Mouse (Mus musculus) c-Kit-positive CD71-negative TER-119-negative erythroid progenitor cells, embryonic 14.5 days (primary cell): Measurements from ENCODE around the gene Tyro3.
A peak's percentile ranks its signal among the peaks of the same experiment; 100 is the strongest.

Source experiments
- DNase-seq: peaks from one replicate; pipeline ENCODE4 v3.0.0-alpha.2; 2013; ENCODE audit warnings: low read depth

Tyro3 gene

DNA sequence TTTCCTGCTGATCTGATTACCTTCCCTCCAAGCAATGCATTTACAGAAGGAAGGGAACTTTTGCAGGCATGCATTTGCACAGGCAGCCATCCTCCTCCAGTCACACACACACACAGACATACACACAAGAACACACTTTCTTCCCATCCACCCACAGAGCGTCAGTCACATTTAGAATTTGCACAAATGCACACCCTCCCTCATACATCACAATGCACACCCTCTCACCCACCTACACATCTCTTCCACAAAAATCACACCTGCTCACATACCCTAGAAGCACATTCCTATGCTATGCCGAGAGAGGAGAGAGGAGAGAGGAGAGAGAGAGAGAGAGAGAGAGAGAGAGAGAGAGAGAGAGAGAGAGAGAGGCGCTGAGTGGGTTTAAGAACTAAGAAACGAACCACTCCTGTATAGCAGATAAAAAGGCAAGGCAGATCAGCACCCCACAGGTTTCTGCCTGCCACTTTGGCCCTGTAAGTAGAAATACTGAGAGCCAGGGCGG lies at the start of gene Tyro3:
Gene Tyro3, plus strand, starts transcription at position 455 of the 505 bp plus-strand sequence.
- no peak for DNase-seq

DNA sequence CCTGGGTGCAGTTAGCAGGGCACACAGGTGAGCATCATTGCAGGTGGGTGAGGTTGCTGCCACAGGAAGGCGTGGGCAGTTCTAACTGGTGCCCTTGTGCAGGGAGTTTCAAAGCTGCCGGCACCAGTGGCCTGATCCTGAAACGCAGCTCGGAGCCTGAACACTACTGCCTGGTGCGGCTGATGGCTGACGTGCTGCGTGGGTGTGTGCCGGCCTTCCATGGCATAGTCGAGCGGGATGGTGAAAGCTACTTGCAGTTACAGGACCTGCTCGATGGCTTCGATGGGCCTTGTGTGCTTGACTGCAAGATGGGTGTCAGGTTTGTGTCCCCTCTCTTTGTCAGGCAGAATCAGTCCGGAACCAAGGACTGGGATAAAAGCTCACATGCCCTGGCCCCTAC lies 48.3 kb upstream of the Tyro3 start:
- no peak for DNase-seq

DNA sequence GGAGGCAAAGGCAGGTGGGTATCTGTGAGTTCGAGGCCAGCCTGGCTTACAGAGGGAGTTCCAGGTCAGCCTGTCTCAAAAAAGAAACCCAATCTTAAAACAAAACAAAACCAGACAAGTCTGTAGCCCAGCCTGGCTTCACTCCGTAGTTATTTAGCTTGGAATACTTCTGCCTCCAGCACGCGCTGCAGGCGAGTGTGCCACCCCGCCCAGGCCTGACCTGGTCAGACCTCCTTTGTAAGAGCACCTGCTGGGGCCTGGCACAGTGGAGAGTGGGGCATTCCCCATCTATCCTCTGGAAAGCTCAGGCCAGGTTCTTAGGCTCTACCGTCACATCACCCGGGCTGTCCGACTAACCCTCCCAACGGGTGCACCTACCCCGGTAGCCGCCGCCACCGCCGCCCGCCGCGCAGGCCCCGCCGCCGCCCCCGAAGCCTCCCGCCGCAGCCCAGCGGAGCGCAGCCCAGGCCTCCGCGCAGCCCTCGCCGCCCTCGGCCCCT lies 39.9 kb upstream of the Tyro3 start:
- DNase-seq, result no peak

DNA sequence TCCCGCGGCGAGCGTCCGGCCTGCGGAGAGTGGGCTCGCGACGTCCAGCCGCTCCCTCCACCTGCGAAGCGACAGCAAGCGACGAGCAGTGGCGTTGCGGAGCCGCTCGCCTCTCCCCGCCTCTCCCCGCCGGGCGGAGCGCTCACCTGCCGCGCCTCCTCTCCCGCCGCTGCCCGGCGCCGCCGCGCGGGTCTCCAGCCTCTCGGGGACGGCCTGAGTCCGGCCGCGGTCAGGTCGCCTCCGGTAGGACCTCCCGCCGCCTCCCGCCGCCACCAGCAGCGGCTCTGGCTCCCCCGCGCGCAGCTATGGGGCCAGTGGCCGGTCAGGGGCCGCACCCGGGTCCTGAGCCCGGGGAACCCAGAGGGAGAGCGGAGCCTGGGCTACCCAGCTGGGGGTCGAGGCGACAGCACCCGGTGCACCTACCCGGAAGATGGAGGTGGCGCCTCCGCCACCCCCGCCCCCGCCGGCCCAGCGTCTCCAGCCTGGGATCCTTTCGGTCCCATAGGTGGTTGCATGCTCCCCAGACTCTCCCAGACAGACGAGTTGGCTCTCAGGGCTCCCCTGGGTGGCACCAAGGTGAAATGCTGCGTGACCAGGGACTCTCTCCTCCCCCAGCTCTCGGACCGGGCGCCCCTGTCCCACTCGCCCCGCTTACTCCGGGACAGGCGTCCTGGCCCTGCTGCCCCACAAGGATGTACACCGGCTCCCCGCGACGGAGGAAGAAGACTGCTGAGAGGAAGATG lies 39.3 kb upstream of the Tyro3 start:
- DNase-seq, result no peak

DNA sequence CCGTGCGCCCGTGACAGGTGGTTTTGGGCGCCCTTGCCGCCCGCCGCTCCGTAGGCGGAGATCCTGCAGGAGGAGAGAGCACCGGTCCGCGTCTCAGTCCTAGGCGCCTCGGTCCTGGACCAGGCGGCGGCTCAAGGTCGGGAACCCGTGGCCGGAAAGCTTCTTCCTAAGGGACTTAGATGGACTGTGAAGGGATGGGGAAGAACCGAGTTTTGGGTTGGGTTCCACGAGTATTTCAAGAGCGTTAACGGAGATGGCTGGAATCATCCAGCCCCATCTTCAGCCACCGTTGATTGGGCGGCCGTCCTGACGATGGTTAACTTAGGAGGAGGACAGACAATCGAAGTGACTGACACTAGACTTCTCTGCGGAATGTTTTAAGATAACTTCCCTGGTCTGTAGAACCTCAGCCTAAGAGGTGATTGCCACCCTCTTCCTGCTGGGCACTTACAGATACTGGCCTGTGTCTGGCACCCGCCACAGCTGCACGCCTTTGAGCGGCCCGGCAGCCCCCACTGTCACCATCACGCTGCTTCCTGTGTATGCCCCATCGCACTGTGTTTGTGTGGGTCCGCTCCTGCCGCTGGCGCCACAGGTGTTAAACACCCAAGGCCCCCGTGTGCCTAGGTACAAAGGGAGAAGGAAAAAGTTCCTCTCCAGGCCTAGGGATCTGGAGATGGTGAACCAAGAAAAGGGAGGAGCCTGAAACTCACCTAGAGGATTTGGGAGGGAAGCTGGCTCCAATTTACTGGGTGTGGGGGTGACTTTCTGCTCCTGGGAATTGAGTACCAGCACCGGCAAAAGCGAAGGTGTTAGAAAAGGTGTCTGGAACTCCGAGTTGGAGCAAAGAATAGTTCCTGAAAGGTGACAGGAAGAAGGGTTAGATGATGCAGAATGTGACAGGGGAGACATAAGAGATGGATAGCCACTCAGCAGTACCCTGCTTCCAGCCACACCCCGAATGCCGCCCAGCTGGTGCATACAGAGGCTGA lies 38.4 kb upstream of the Tyro3 start:
- no peak for DNase-seq

DNA sequence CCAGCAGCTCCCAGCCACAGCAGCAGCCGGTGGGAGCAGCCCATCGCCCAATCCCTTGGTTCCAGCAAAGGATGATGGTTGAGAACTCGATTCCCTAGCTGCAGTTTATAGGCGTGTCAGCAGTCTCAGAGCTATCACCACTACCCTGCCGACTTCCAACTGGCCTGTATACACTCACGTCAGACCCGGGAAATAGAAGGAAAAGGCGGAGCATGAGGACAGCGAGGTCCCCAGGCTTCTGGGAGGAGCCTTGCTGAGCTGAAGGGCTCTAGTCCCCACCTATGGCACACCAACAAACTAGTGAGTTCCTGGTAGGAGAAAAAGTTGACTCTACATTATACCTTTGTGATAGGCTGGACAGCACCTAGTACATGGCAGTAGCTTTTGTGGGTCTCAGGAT lies 37.3 kb upstream of the Tyro3 start, which contains the start of gene Ltk:
Gene Ltk, minus strand, starts transcription at position 181 of the 400 bp plus-strand sequence.
- no peak for DNase-seq

DNA sequence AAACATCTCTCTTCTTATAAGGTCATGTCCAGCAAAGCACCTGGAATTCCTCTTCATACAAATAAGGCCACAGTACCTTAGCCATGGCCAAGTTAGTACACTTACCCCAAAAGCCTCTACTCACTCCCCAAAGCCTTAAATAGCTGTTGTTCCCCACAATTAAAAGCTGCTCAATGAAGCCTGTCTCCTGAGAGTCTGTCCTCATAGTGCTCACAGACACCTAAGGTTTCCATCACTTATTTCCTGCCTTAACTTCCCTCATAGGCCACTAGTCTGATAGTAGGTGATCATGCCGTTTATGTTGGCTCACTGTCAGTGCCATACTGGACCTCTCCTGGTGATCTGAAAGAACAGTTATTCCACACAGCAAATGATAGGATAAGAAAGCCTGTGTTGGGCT lies 35.3 kb upstream of the Tyro3 start:
- no peak for DNase-seq

DNA sequence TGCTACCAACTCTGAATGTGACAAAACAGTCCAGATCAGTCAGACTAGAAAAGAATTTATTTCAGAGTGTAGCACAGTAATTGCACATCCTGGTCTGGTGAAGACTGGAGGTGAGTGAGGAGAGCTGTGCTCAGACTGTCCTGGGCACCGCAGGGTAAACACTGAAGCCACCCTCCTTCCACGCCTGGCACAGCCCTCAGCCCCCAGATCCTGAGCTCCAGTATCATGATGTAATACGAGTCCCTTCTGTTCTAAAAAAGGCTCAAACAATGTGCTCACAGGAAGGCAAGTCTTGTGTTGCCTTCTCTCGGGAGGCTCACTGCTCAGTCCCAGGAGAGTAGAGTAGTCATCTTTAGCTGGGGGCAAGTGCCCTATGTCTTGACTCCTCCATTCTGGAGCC lies 33.6 kb upstream of the Tyro3 start:
- DNase-seq, result no peak

DNA sequence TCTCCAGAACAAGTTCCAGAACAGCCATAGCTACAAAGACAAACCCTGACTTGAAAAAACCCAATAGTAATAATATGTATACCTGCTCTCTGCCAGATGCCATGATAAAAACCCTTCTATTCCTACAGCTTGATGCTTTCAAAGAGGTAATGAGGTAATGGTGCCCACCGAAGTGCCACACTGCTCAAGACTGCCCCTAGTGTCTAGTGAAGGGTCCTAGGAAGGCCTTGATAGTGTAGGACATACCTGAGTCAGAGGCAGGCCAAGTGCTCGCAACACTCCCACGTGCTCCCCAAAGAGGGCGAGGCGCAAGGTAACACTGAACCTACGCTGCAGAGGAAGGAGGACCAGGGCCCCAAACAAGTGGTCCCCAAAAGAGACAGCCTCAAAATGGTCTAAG lies 30.3 kb upstream of the Tyro3 start:
- no peak for DNase-seq

DNA sequence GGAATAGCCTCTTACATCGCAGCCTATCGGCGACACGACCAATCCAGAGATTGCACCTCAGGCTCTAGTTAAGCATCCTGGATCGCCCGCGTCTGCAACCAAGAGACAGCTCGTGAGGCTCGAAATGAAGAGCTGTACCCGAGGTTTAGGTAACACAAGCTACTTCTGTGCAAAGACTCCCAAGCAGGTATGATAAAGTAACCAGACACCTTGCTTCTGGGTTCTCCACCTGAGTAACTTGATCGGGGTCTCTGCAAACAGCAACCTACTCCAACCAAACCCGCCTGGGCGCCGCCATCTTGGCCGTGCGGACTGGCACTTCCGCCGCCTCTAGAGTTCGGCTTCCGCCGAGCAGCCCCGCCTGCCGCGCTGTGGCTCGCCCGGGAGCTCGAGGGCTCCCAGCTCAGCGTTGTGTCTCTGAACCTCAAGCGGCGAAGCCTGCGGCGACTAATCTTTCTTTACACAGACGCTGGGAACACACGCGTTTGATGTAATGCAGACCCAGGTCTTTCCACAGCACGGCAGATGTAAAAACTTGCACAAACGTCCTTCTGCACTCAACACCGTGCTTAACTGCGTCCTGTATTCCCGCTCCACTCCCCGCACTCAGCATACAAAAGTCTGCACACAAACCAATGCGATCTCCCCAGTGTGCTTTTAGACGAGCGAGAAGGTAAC lies 10.2 kb upstream of the Tyro3 start, which contains the start of gene Rpap1:
Gene Rpap1, minus strand, starts transcription at position 332 of the 678 bp plus-strand sequence.
- DNase-seq, result peak; percentile 67

DNA sequence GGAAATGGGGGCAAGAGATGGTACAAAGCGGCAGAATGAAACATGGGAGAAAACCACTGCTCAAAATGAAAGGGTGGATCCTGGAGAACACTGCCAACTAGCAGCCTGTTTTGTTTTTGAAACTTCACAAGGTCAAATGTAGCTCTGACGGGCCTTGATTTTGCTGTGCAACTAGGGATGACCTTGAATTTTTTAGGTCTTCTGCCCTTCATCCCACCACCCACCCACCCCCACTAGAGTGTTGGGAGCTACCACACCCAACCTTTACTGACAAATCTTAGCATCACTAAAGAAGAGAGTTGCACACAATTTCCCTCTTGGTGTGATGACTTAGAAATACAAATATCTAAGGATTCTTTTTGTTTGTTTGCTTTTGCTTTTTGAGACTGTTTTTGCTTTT lies 7.5 kb upstream of the Tyro3 start:
- DNase-seq, result no peak

DNA sequence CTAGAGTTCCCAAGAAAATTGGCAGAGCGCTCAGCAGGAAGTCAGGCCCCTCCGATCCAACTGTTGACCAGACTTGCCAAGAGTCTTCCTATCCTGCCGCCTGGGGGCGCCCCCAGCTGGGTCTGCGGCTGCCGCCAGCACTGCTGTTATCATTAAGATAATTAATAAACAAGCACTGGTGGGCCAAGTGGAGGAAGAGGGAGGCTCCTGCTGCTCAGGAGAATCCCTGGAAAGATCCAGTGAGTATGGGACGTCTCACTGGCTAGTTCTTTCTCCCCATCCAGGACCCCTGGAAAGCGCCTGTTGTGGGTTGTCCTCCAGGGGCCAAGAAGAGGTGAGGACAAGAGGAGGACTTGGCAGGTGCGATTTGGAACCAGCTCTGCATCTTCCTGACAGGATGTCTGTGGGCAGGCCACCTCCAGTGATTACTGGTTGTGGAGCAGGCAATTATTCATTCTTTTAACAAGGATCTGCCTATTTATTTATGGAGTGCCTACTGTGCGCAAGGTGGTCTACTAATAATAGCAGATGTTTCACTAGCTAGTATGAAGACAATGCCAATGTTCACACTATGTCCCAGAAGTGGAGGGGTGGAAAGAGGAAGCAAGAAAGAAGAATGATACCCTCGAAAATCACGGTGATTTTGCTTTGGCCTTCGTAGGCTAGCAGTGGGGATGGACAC lies 854 bp downstream of the Tyro3 start:
- no peak for DNase-seq

DNA sequence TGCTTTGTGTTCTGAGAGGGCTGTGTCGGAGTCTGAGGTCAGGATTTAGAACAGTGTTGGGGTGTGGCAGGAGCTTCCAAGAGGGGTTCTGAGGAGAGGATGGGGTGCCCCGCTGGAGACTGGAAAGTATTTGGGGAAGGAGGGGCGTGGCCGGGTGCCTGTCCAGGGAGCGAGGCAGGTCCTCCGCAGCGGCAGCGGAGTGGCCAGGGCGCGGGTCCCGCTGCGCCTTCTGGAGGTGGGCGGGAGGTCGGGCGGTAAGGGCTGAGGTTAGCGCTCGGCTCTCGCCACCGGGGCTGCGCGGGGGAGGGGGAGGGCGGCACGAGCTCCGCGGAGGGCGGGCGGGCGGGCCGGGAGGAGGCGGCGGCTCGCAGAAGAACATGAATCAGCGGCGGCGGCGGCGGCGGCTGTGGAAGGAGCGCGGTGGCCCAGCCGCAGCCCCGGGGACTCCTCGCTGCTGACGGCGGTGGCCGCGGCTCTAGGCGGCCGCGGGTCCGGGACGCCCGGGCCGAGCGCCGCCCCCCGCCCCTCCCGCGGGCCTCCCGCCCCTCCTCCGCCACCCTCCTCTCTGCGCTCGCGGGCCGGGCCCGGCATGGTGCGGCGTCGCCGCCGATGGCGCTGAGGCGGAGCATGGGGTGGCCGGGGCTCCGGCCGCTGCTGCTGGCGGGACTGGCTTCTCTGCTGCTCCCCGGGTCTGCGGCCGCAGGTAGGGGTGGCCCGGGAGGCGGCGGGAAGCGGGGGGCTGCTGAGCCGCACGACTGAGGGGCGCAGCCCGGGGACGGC lies 1.8 kb downstream of the Tyro3 start:
- no peak for DNase-seq

DNA sequence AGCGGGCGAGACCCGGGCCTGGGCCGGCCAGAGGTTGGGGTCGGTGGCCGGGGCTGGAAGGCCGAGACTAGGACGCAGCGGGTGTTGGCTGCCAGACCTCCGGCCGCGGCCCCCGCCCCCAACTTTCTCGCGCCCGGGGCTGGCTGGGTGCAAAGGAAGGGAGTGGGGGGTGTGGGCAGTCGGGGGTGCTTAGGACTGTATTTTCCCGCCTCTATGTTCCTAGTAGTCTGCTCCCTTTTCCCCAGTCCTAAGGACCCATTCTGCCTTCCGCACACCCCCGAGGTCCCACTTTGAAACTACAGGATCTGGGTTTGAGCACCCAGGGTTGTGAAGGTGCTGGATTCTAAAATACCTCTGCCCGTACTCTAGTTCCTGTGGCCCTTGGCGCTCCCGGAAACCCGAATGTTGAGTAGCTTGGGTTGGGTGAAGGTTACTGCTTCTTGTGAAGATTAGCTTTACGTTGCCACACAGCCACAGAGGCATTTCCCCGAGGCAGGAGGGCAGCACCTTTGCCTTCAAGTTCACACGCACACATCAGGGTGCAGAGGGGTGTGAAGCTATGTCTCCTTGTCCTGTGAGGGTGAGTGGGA lies 2.5 kb downstream of the Tyro3 start:
- DNase-seq, result no peak

DNA sequence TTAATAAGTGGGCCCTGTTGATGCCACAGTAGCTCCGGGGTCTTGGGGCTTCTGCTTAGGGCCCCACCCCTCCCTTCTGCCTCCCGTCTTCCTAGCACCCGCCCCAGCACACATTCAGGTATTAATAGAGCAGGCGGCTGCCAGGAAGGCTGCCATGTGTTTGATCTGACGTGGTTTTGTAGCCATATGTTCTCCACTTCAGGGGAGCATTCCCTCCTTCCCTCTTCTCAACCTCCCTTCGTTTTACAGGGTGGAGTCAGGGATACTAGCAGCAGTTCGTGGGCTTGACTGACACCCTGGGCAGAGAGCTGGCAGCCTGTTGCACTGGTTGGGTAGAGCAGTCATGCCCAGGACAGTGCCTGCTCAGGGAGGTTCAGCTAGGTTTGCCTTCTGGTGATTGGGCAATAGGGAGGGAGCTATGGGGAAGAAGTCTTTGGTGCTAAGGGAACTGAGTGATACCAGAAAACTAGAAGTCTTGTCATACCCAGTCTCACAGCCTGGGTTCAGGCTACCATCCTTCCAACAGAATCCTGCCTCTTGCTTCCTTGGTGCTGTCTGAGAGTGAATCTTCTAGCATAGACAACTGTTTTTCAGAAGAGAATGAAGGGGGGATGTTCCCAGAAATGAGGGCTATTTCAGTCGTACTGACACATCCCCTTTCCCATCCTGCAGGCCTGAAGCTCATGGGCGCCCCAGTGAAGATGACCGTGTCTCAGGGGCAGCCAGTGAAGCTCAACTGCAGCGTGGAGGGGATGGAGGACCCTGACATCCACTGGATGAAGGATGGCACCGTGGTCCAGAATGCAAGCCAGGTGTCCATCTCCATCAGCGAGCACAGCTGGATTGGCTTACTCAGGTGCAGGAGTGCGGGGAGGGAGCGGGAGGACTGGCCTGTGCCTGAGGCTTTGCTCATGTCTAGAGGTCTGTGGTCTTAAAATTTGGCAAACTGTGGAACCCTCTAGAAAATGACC lies 3.6 kb downstream of the Tyro3 start:
- DNase-seq, result no peak

DNA sequence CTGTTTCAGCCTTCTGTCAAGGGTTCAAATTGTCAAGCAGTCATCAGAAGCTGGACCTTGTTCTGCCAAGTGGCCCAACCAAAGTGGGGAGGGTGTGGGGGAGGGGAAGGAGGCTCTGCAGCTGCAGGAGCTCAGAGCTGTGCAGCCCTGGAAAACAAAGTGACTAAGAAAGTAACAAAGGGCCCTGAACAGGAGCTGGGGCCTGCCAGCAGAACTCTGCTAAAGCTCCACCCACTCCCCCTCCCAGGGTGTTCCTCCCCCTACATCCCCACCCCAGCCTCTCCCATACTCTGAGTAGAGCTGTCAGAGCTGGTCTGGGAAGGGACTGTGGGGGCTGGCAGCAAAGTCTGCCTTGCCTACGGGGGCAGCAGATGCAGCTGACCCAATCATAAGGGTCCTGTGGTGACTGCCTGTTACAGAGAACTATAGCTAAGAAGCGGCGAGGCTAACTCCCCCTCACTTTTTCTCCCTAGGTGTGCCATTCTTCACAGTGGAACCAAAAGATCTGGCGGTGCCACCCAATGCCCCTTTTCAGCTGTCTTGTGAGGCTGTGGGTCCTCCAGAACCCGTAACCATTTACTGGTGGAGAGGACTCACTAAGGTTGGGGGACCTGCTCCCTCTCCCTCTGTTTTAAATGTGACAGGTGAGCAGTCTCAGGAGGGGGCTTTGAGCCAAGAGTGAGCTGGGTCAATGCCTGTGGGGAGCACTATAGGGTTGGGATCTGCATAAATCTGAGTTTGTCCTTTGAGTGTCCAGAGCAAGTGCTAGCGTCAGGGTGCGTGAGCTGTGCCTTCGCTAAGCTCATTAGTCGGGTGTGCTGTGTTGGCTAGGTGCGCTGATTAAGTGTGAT lies 5.5 kb downstream of the Tyro3 start:
- no peak for DNase-seq

DNA sequence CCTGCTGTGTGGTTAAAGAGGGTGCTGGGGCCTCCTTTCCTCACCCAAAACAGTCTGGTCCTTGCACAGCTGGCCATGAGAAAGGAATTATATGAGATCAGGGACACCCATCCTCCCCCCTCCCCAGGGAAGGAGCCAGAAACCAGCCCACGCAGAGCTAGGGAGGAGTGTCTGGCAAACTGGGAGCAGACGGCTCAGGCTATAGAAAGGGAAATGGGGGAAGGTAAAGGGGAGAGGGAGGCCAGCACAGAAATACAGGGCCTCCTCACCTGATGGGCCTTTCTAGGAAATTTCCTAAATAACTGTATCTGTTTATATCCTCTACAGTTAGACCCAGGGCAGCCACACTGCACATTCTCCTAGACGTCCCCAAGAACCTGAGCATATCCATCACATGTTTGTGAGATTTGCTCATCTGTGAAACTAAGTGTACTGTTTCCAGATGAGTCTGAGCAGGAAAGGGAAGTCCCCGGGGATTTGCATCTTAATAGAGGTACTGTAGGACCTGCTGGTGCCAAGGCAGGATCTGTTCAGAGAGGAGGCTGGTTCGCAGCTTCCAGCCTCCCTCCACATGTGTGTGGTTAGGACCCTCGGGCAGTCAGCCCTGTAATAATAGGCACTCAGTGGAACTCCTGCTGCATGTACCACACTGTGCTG lies 6.2 kb downstream of the Tyro3 start:
- DNase-seq, result no peak

DNA sequence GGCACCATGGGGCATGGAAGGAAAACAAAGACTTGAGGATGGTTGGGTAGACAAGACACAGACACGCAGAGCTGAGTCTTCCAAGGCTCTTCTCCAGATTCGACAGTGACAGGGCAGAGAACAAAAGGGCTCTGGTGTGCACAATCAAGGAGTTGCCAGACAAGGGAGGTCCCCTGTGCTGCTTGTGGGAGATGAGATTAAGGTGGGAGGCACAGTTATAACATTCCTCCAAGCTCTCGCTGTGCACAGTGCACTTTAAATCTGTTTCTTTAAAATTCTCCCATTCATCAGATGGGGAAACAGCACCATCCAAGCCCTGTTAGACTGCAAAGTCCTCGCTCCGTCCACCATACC lies 6.7 kb downstream of the Tyro3 start:
- DNase-seq, result no peak
